Mouse (Mus musculus) E14TG2a.4 (cell line): ENCODE measurements around the gene Pik3cb.

ENCODE experiments used
- H3K27me3 ChIP-seq: 2 replicates; pipeline ENCODE4 v1.6.1; 2014; ENCODE audit warnings: low read length, control low read depth; ENCODE audit not compliant: insufficient read depth
- H3K36me3 ChIP-seq: 2 replicates; pipeline ENCODE4 v1.6.1; 2014; ENCODE audit warnings: low read length, control low read depth; ENCODE audit not compliant: insufficient read depth
- H3K4me1 ChIP-seq: replicated peaks from 2 replicates; pipeline ENCODE4 v1.6.1; 2014; ENCODE audit warnings: low read depth, low read length, control low read depth
- H3K4me3 ChIP-seq: replicated peaks from 2 replicates; pipeline ENCODE4 v1.5.1; 2014; ENCODE audit warnings: mild to moderate bottlenecking, low read length
- H3K9me3 ChIP-seq: 2 replicates; pipeline ENCODE4 v1.6.1; 2014; ENCODE audit warnings: low read length, control low read depth
- CTCF ChIP-seq: conservative IDR thresholded peaks from 2 replicates; pipeline ENCODE4 v1.5.1; 2014; ENCODE audit warnings: low read length
- NANOG ChIP-seq: IDR thresholded peaks from 2 replicates; pipeline ENCODE4 v1.6.1; 2014; ENCODE audit warnings: borderline replicate concordance, low read length, mixed read lengths
- POU5F1 ChIP-seq: IDR thresholded peaks from 2 replicates; pipeline ENCODE4 v1.6.1; 2014; ENCODE audit warnings: low read length, borderline replicate concordance

Pik3cb gene

DNA sequence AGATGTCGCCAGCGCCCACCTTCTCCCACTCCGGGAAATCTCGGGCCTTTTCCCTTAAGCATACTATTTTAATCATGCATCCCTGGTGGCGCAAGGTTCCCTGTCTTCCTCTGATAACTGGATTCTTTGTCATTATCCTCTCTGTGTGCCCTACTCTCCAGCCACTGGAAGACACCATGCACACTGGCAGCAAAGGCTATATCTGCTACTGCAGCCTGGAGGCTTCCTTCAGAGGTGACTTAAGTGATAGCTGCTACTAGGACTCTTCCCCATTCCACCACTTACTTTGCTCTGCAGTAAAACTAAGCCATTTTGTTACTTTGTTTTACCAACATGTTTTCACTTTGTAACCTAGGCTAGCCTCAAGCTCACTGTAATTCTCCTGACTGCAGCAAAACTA lies 30.2 kb downstream of the Pik3cb start:
- TF ChIP-seq POU5F1 (no peak), NANOG (no peak), CTCF (no peak)
- peaks cover 12% of the 10 kb centered on the region for H3K36me3 ChIP-seq
- no peaks in the 10 kb centered on the region for H3K9me3 ChIP-seq

DNA sequence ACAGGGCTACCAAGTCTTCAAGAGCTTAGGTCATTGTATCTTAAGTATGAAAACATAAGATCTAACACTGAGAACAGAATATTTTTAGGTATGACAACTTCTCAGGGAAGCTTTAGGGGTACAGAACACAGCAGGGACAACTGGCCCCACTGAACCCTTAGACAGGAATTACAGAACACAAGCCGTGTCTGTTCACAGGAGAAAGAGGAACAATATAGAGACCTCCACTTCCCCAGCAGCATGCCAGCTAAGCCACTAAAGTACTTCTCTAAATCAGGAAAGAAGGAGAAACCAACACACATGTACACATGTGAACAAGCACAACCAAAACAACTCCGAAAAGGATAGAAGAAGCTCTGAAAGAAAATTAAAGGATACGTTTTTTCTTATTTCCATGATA lies 30.8 kb downstream of the Pik3cb start:
- peaks cover 39% of the 10 kb centered on the region for H3K4me1 ChIP-seq
- no peak overlapping the region for H3K4me3 ChIP-seq
- H3K27me3 ChIP-seq: no peaks in the 10 kb centered on the region
- H3K9me3 ChIP-seq: no peaks in the 10 kb centered on the region
- TF ChIP-seq POU5F1: no peak
- no peak for TF ChIP-seq CTCF
- no peak for TF ChIP-seq NANOG
- H3K36me3 ChIP-seq: peaks cover 14% of the 10 kb centered on the region

More for the DNA sequence above, 30.2 kb downstream of the Pik3cb start:
- Histone ChIP-seq H3K4me1 (peaks cover 34% of the 10 kb centered on the region), H3K27me3 (no peaks in the 10 kb centered on the region), H3K4me3 (no peak overlapping the region)

DNA sequence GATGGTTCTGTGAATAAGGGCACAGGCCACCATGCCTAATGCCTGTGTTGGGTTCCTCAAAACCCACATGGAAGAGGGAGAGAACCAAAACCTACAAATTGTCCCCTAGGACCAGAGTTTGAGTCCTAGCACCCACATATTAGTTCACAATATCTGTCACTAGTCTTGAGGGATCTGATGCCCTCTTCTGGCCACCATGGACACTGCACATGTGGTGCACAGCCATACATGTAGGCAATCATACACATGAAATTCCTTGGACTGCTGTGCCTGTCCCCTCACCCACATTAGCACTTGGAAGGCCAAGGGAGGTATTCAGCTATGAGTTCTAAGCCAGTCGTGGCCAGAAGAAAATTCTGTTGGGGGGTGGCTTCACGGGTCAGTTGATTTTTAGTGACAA lies 36.0 kb downstream of the Pik3cb start:
- TF ChIP-seq POU5F1 (no peak), CTCF (peak; percentile 67), NANOG (no peak)
- Histone ChIP-seq H3K4me3 (no peak overlapping the region), H3K36me3 (peaks cover 24% of the 10 kb centered on the region), H3K27me3 (no peaks in the 10 kb centered on the region), H3K4me1 (peaks cover 27% of the 10 kb centered on the region), H3K9me3 (no peaks in the 10 kb centered on the region)

DNA sequence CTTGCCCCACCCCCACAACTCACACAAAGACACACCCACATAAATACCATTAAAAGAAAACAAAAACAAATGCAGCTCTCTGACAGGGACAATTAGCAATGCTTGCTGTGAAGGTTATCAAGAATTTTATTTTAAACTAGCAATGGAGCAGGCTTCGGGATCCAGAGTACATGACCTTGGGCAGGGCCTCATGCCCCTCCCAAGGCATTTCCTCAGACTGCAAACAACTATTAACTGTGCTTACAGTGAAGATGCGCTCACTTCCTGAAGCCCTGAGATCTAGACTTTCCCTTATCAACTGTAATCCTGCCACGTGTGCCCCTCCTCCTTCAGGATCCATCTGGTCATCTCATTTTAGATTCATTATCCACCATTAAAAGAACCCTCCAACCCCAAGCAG lies 36.6 kb downstream of the Pik3cb start:
- Histone ChIP-seq H3K4me1 (peaks cover 27% of the 10 kb centered on the region), H3K36me3 (peaks cover 30% of the 10 kb centered on the region), H3K9me3 (no peaks in the 10 kb centered on the region), H3K4me3 (no peak overlapping the region), H3K27me3 (no peaks in the 10 kb centered on the region)
- TF ChIP-seq NANOG (no peak), CTCF (no peak), POU5F1 (no peak)

DNA sequence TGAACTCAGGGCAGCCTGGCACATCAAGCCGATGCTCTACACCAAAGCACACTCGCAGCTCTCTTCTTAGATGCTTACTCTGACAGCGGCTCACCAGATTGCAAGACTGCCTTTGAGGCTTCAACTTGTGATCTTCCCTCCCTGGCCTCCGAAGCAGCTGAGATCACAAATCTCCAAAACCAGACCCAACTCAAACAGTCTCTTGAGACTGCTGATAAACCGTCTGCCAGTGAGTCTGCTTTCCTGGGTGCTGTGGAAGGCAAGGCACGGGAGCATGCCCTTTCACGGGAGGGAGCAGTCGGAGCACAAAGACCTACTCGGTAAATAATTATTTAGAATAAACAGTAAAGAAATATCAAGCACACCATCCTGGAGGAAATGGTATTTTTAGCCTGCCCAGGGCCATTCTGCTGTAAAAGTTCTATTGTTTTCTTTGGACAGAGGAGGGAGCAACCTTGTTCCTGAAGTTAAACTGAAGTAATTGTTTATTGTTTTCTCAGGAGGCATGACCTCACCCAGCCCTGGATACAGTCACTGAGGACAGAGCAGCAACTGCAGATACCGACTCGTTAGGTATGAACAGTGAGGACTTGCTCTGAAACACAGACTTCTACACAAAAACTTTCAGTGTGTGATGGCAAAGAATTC lies 41.8 kb downstream of the Pik3cb start:
- Histone ChIP-seq H3K36me3 (peaks cover 47% of the 10 kb centered on the region), H3K27me3 (no peaks in the 10 kb centered on the region), H3K4me3 (no peak overlapping the region), H3K4me1 (peaks cover 11% of the 10 kb centered on the region), H3K9me3 (no peaks in the 10 kb centered on the region)
- TF ChIP-seq POU5F1 (no peak), CTCF (no peak), NANOG (no peak)

DNA sequence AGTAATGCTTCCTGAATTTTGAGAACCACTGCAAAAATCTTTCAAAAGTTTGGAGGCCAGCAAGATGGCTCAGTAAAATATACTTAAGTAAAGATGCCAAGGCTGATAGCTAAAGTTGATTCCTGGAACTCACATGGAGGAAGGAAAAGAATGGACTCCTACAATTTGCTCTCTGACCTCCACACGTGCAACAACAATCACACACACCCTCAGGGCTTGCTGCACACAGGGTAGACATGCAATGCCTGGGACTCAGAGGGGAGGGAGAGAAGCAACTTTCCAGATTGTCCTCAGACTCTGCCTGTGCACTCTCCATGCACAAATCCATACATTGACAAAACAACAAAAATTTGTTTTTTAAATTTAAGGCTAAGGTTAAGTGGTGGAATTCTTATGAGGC lies 42.8 kb downstream of the Pik3cb start:
- TF ChIP-seq POU5F1 (no peak), CTCF (no peak), NANOG (no peak)
- H3K27me3 ChIP-seq: no peaks in the 10 kb centered on the region

DNA sequence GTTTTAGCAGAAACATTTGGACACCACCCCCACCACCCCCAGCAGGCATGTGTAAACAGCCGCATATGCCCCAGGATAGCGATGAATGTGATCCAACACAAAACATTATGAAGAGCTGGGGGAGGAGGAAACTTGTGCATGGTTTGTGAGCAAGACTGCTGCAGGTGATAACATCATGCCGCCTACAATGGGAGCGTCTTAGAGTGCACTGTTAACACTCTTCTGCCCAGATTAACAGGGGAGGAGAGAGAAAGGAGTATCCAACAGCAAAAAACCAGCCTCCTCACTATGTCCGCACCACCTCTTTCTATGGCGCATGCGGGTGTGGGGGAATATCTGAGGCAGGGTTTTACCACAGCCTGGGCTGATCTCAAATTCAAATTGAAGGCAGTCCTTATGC lies 45.2 kb downstream of the Pik3cb start:
- H3K4me1 ChIP-seq: peaks cover 6% of the 10 kb centered on the region; the same call in 1 of the 2 replicates
- TF ChIP-seq POU5F1 (no peak), CTCF (no peak)
- H3K9me3 ChIP-seq: no peaks in the 10 kb centered on the region
- no peaks in the 10 kb centered on the region for H3K27me3 ChIP-seq
- H3K36me3 ChIP-seq: peaks cover 62% of the 10 kb centered on the region
- H3K4me3 ChIP-seq: no peak overlapping the region

More for the DNA sequence above, 42.8 kb downstream of the Pik3cb start:
- Histone ChIP-seq H3K36me3 (peaks cover 55% of the 10 kb centered on the region), H3K9me3 (no peaks in the 10 kb centered on the region), H3K4me1 (peaks cover 6% of the 10 kb centered on the region; the same call in 1 of the 2 replicates), H3K4me3 (no peak overlapping the region)

DNA sequence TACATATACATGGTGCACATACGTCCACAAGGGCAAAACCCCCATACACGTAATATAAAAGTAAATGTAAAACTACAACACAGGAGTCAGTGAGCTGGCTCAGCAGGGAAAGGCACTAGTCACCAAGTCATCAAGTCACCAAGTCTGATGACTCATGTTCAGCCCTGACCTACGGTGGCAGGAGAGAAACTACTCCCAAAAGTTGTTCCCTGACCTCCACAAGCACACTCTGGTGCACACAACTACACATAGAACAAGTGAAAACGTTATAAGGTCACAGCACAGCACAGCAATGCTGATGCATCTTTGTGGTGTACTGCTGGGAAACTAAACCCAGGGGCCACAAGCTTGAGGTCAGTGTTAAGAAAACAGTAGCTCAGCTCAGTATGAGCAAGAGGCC lies 49.9 kb downstream of the Pik3cb start:
- Histone ChIP-seq H3K27me3 (no peaks in the 10 kb centered on the region), H3K9me3 (no peaks in the 10 kb centered on the region), H3K36me3 (peaks cover 78% of the 10 kb centered on the region), H3K4me1 (no peaks in the 10 kb centered on the region), H3K4me3 (no peak overlapping the region)
- TF ChIP-seq NANOG (no peak), CTCF (no peak), POU5F1 (no peak)

DNA sequence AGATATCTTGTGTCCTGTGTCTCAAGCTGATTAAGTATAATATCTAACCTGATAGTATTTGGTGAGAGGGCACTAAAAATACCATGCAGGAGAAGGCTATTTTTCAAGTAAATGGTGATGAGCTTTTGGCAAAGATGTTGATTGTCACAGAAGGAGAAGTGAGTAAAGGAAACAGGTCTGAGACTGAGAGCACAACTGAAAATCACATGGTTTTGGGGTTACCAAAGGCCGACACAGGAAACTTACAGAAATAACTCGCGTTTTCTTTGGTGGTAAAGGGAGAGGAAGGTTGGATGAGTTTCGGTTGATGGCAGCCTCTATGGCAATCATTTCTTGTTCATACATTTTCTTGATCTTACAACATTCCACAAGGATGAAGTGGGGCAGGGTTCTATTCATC lies 50.5 kb downstream of the Pik3cb start:
- H3K27me3 ChIP-seq: no peaks in the 10 kb centered on the region
- H3K4me1 ChIP-seq: no peaks in the 10 kb centered on the region
- peaks cover 83% of the 10 kb centered on the region for H3K36me3 ChIP-seq
- no peak overlapping the region for H3K4me3 ChIP-seq
- TF ChIP-seq NANOG (no peak), CTCF (no peak), POU5F1 (no peak)
- no peaks in the 10 kb centered on the region for H3K9me3 ChIP-seq
